Mouse (Mus musculus): ENCODE results near the gene Myo10. TPM values are rescaled to one million over a fixed set of nuclear protein-coding genes. Genes with fewer than 3 reads are reported as not detected.

Gene Myo10
- polyA plus RNA-seq, 1 experiment = 45.4 TPM

DNA sequence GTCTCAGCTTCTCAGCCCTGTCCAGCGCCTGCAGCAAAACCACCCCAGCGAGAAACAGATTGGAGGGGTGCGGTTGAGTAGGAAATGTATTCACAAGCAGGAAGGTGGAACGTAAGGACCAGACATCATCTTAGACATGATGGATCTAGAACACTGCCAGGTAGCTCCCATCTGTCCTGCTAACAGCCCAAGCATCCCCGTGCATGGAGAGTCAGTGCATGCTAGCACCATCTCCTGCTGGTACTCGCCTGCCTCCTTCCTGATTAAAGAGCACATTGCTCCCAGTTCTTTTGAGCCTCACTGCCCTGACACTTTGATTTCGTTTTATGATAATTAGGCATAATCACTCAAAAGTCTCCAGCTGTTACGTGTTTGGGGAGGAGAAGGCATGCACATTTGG is 96.9 kb downstream of the Myo10 start:
- Histone ChIP-seq H3K4me3 (ENCODE audit: insufficient read depth, low read depth, low read length) (no peak overlapping the region), H3K36me3 (ENCODE audit: control insufficient read depth, insufficient read depth, low read length) (no peaks in the 10 kb centered on the region), H3K27ac (ENCODE audit: insufficient read depth, low read depth, low read length) (no peak overlapping the region), H3K4me1 (ENCODE audit: control insufficient read depth, insufficient read depth, low read length) (peaks cover 15% of the 10 kb centered on the region), H3K27me3 (replicated peaks; ENCODE audit: control insufficient read depth, insufficient read depth, low read length) (no peaks in the 10 kb centered on the region)
- no peak for DNase-seq
- WGBS = 79% methylated on average over 8 of the region's 8 CpGs
- no peak for TF ChIP-seq CTCF (conservative IDR thresholded peaks at IDR 0.05; ENCODE audit: insufficient read depth, insufficient read length, low read depth, low read length)
- no peak for TF ChIP-seq POLR2A (IDR thresholded peaks at IDR 0.05; ENCODE audit: low read depth, low read length)

DNA sequence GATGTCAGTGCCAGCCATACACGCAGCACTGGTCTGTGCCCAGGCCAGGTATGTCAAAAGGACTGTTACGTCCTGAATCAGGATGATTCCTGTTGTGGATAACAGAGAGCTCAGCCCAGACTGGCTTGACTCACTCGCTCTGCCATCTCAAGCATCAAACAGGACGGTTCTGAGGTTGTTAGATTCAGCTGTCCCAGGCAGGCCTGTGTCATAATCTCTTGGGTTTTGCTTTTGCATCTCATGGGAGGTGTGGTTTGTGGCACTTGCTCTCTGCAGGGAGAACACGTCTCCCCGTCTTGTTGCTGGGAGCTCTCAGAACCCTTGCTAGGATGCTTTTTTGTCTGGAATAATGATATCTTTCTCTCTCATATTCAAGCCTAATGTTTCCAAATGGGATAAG is 97.9 kb downstream of the Myo10 start:
- no peaks in the 10 kb centered on the region for H3K36me3 ChIP-seq (ENCODE audit: control insufficient read depth, insufficient read depth, low read length)
- H3K27me3 ChIP-seq (replicated peaks; ENCODE audit: control insufficient read depth, insufficient read depth, low read length) = no peaks in the 10 kb centered on the region
- no peak for TF ChIP-seq CTCF (conservative IDR thresholded peaks at IDR 0.05; ENCODE audit: insufficient read depth, insufficient read length, low read depth, low read length)
- TF ChIP-seq POLR2A (IDR thresholded peaks at IDR 0.05; ENCODE audit: low read depth, low read length) = no peak
- H3K27ac ChIP-seq (ENCODE audit: insufficient read depth, low read depth, low read length) = no peak overlapping the region
- H3K4me1 ChIP-seq (ENCODE audit: control insufficient read depth, insufficient read depth, low read length) = peaks cover 13% of the 10 kb centered on the region
- no peak for DNase-seq
- WGBS = 75% methylated on average over 6 of the region's 6 CpGs
- no peak overlapping the region for H3K4me3 ChIP-seq (ENCODE audit: insufficient read depth, low read depth, low read length)

GRCm38 (mm10) chr15:25723281-25724113 is 101.2 kb downstream of the Myo10 start:
- Histone ChIP-seq H3K27ac (ENCODE audit: insufficient read depth, low read depth, low read length) (peak overlapping the region; percentile 45; the same call in 1 of the 2 replicates), H3K27me3 (replicated peaks; ENCODE audit: control insufficient read depth, insufficient read depth, low read length) (no peaks in the 10 kb centered on the region), H3K36me3 (ENCODE audit: control insufficient read depth, insufficient read depth, low read length) (no peaks in the 10 kb centered on the region; the same call in 1 of the 2 replicates), H3K4me3 (ENCODE audit: insufficient read depth, low read depth, low read length) (no peak overlapping the region), H3K4me1 (ENCODE audit: control insufficient read depth, insufficient read depth, low read length) (no peaks in the 10 kb centered on the region)
- peak; percentile 54 for DNase-seq
- no peak for TF ChIP-seq POLR2A (IDR thresholded peaks at IDR 0.05; ENCODE audit: low read depth, low read length)
- no peak for TF ChIP-seq CTCF (conservative IDR thresholded peaks at IDR 0.05; ENCODE audit: insufficient read depth, insufficient read length, low read depth, low read length)
- 59% methylated on average over 12 of the region's 12 CpGs for WGBS

DNA sequence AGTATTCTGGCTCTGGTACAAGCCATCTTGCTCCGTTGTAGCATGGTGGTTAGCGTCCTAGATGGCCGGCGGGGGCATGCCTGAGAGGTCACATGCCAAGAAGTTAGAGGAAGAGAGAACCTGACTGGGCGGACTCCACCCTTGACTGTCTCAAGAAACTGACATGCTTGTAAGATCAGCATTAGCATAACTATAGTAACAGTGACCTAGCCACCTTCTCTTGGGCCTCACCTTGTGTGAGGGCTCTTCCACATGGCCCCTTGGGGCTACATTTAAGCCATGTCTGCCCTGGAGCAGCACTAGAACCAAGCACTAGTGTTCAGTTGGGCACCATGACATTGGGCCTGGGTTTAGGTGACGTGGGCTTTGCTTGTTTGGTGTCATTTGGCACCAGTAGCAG is 102.2 kb downstream of the Myo10 start:
- Histone ChIP-seq H3K4me3 (ENCODE audit: insufficient read depth, low read depth, low read length) (no peak overlapping the region), H3K4me1 (ENCODE audit: control insufficient read depth, insufficient read depth, low read length) (no peaks in the 10 kb centered on the region), H3K36me3 (ENCODE audit: control insufficient read depth, insufficient read depth, low read length) (no peaks in the 10 kb centered on the region; the same call in 1 of the 2 replicates), H3K27me3 (replicated peaks; ENCODE audit: control insufficient read depth, insufficient read depth, low read length) (no peaks in the 10 kb centered on the region), H3K27ac (ENCODE audit: insufficient read depth, low read depth, low read length) (no peak overlapping the region)
- DNase-seq = no peak
- TF ChIP-seq POLR2A (IDR thresholded peaks at IDR 0.05; ENCODE audit: low read depth, low read length) = no peak
- TF ChIP-seq CTCF (conservative IDR thresholded peaks at IDR 0.05; ENCODE audit: insufficient read depth, insufficient read length, low read depth, low read length) = no peak
- 80% methylated on average over 6 of the region's 6 CpGs for WGBS

- DNase-seq = no peak
- Histone ChIP-seq H3K36me3 (ENCODE audit: control insufficient read depth, insufficient read depth, low read length) (no peaks in the 10 kb centered on the region; the same call in 1 of the 2 replicates), H3K27me3 (replicated peaks; ENCODE audit: control insufficient read depth, insufficient read depth, low read length) (no peaks in the 10 kb centered on the region), H3K4me3 (ENCODE audit: insufficient read depth, low read depth, low read length) (no peak overlapping the region), H3K4me1 (ENCODE audit: control insufficient read depth, insufficient read depth, low read length) (no peaks in the 10 kb centered on the region), H3K27ac (ENCODE audit: insufficient read depth, low read depth, low read length) (no peak overlapping the region)
- WGBS = 87% methylated on average over 5 of the region's 5 CpGs
- TF ChIP-seq POLR2A (IDR thresholded peaks at IDR 0.05; ENCODE audit: low read depth, low read length) (no peak), CTCF (conservative IDR thresholded peaks at IDR 0.05; ENCODE audit: insufficient read depth, insufficient read length, low read depth, low read length) (no peak)
Measured at GRCm38 (mm10) chr15:25726814-25727213, 104.5 kb downstream of the Myo10 start.

- DNase-seq = no peak
- TF ChIP-seq CTCF (conservative IDR thresholded peaks at IDR 0.05; ENCODE audit: insufficient read depth, insufficient read length, low read depth, low read length) (no peak), POLR2A (IDR thresholded peaks at IDR 0.05; ENCODE audit: low read depth, low read length) (no peak)
- Histone ChIP-seq H3K4me1 (ENCODE audit: control insufficient read depth, insufficient read depth, low read length) (no peaks in the 10 kb centered on the region), H3K36me3 (ENCODE audit: control insufficient read depth, insufficient read depth, low read length) (peaks cover 1% of the 10 kb centered on the region; the same call in 1 of the 2 replicates), H3K27me3 (replicated peaks; ENCODE audit: control insufficient read depth, insufficient read depth, low read length) (no peaks in the 10 kb centered on the region), H3K4me3 (ENCODE audit: insufficient read depth, low read depth, low read length) (no peak overlapping the region), H3K27ac (ENCODE audit: insufficient read depth, low read depth, low read length) (no peak overlapping the region)
- 89% methylated on average over 4 of the region's 4 CpGs for WGBS
Measured at GRCm38 (mm10) chr15:25728501-25728900, 106.2 kb downstream of the Myo10 start.

GRCm38 (mm10) chr15:25731053-25731452 is 108.7 kb downstream of the Myo10 start:
- DNase-seq = no peak
- Histone ChIP-seq H3K27ac (ENCODE audit: insufficient read depth, low read depth, low read length) (no peak overlapping the region), H3K36me3 (ENCODE audit: control insufficient read depth, insufficient read depth, low read length) (peaks cover 2% of the 10 kb centered on the region; the same call in 1 of the 2 replicates), H3K4me1 (ENCODE audit: control insufficient read depth, insufficient read depth, low read length) (no peaks in the 10 kb centered on the region), H3K27me3 (replicated peaks; ENCODE audit: control insufficient read depth, insufficient read depth, low read length) (no peaks in the 10 kb centered on the region), H3K4me3 (ENCODE audit: insufficient read depth, low read depth, low read length) (no peak overlapping the region)
- TF ChIP-seq CTCF (conservative IDR thresholded peaks at IDR 0.05; ENCODE audit: insufficient read depth, insufficient read length, low read depth, low read length) (no peak), POLR2A (IDR thresholded peaks at IDR 0.05; ENCODE audit: low read depth, low read length) (no peak)
- 63% methylated on average over 9 of the region's 9 CpGs for WGBS

Measured in kidney, adult 2 months (tissue).